Mouse (Mus musculus): ENCODE measurements around the gene Dync1li2. TPM values are rescaled to one million over a fixed set of nuclear protein-coding genes. Genes with fewer than 3 reads are reported as not detected.

Gene Dync1li2
- 29.1 and 29.3 TPM in 2 replicates for polyA plus RNA-seq (2012; ENCODE audit: insufficient read depth, insufficient read length, missing spikeins)

- Histone ChIP-seq H3K27ac (replicated peaks; ENCODE audit: low read depth, low read length) (peak within 1 kb of the TSS; percentile 95), H3K4me1 (ENCODE audit: control insufficient read depth, insufficient read depth, insufficient read length, low read length) (peaks cover 3% of the 10 kb centered on the region), H3K4me3 (ENCODE audit: insufficient read depth, low read depth, low read length) (peak within 1 kb of the TSS; percentile 93)
Observed at GRCm38 (mm10) chr8:104442299-104443124, at the start of gene Dync1li2. Gene Dync1li2, minus strand, starts transcription at chr8:104443047.

- Histone ChIP-seq H3K4me3 (ENCODE audit: insufficient read depth, low read depth, low read length) (no peak overlapping the region), H3K4me1 (ENCODE audit: control insufficient read depth, insufficient read depth, insufficient read length, low read length) (no peaks in the 10 kb centered on the region), H3K27ac (replicated peaks; ENCODE audit: low read depth, low read length) (no peak overlapping the region)
Observed at GRCm38 (mm10) chr8:104479091-104479490, 36.2 kb upstream of the Dync1li2 start.

- Histone ChIP-seq H3K27ac (replicated peaks; ENCODE audit: low read depth, low read length) (no peak overlapping the region), H3K4me3 (ENCODE audit: insufficient read depth, low read depth, low read length) (no peak overlapping the region), H3K4me1 (ENCODE audit: control insufficient read depth, insufficient read depth, insufficient read length, low read length) (no peaks in the 10 kb centered on the region)
Observed at GRCm38 (mm10) chr8:104472465-104472864, 29.6 kb upstream of the Dync1li2 start.

- H3K4me3 ChIP-seq (ENCODE audit: insufficient read depth, low read depth, low read length): no peak overlapping the region
- H3K27ac ChIP-seq (replicated peaks; ENCODE audit: low read depth, low read length): no peak overlapping the region
- no peaks in the 10 kb centered on the region for H3K4me1 ChIP-seq (ENCODE audit: control insufficient read depth, insufficient read depth, insufficient read length, low read length)
Observed at GRCm38 (mm10) chr8:104467463-104467862, 24.6 kb upstream of the Dync1li2 start.

GRCm38 (mm10) chr8:104452177-104452576 is 9.3 kb upstream of the Dync1li2 start:
- Histone ChIP-seq H3K4me1 (ENCODE audit: control insufficient read depth, insufficient read depth, insufficient read length, low read length) (no peaks in the 10 kb centered on the region), H3K27ac (replicated peaks; ENCODE audit: low read depth, low read length) (no peak overlapping the region)

GRCm38 (mm10) chr8:104448796-104449195 is 5.9 kb upstream of the Dync1li2 start:
- H3K27ac ChIP-seq (replicated peaks; ENCODE audit: low read depth, low read length): no peak overlapping the region

More at GRCm38 (mm10) chr8:104452177-104452576, 9.3 kb upstream of the Dync1li2 start:
- H3K4me3 ChIP-seq (ENCODE audit: insufficient read depth, low read depth, low read length): no peak overlapping the region

GRCm38 (mm10) chr8:104446016-104446415 is 3.2 kb upstream of the Dync1li2 start:
- Histone ChIP-seq H3K27ac (replicated peaks; ENCODE audit: low read depth, low read length) (no peak overlapping the region), H3K4me1 (ENCODE audit: control insufficient read depth, insufficient read depth, insufficient read length, low read length) (peaks cover 3% of the 10 kb centered on the region)

More at GRCm38 (mm10) chr8:104448796-104449195, 5.9 kb upstream of the Dync1li2 start:
- H3K4me3 ChIP-seq (ENCODE audit: insufficient read depth, low read depth, low read length): no peak overlapping the region
- no peaks in the 10 kb centered on the region for H3K4me1 ChIP-seq (ENCODE audit: control insufficient read depth, insufficient read depth, insufficient read length, low read length)

GRCm38 (mm10) chr8:104445248-104445647 is 2.4 kb upstream of the Dync1li2 start:
- Histone ChIP-seq H3K27ac (replicated peaks; ENCODE audit: low read depth, low read length) (no peak overlapping the region), H3K4me1 (ENCODE audit: control insufficient read depth, insufficient read depth, insufficient read length, low read length) (peaks cover 3% of the 10 kb centered on the region), H3K4me3 (ENCODE audit: insufficient read depth, low read depth, low read length) (no peak overlapping the region)

More at GRCm38 (mm10) chr8:104446016-104446415, 3.2 kb upstream of the Dync1li2 start:
- H3K4me3 ChIP-seq (ENCODE audit: insufficient read depth, low read depth, low read length): no peak overlapping the region

- Histone ChIP-seq H3K4me3 (ENCODE audit: insufficient read depth, low read depth, low read length) (peak overlapping the region; percentile 93; the same call in 1 of the 2 replicates), H3K27ac (replicated peaks; ENCODE audit: low read depth, low read length) (no peak overlapping the region), H3K4me1 (ENCODE audit: control insufficient read depth, insufficient read depth, insufficient read length, low read length) (peaks cover 3% of the 10 kb centered on the region)
Observed at GRCm38 (mm10) chr8:104443125-104443679, 355 bp upstream of the Dync1li2 start.

GRCm38 (mm10) chr8:104441613-104442012 is 1.2 kb downstream of the Dync1li2 start:
- Histone ChIP-seq H3K4me1 (ENCODE audit: control insufficient read depth, insufficient read depth, insufficient read length, low read length) (peaks cover 4% of the 10 kb centered on the region), H3K4me3 (ENCODE audit: insufficient read depth, low read depth, low read length) (peak overlapping the region; percentile 93), H3K27ac (replicated peaks; ENCODE audit: low read depth, low read length) (peak overlapping the region; percentile 95; the same call in 1 of the 2 replicates)

- Histone ChIP-seq H3K4me1 (ENCODE audit: control insufficient read depth, insufficient read depth, insufficient read length, low read length) (peaks cover 16% of the 10 kb centered on the region), H3K4me3 (ENCODE audit: insufficient read depth, low read depth, low read length) (no peak overlapping the region), H3K27ac (replicated peaks; ENCODE audit: low read depth, low read length) (no peak overlapping the region)
Observed at GRCm38 (mm10) chr8:104439461-104439860, 3.4 kb downstream of the Dync1li2 start.

- Histone ChIP-seq H3K4me3 (ENCODE audit: insufficient read depth, low read depth, low read length) (no peak overlapping the region), H3K4me1 (ENCODE audit: control insufficient read depth, insufficient read depth, insufficient read length, low read length) (peaks cover 16% of the 10 kb centered on the region), H3K27ac (replicated peaks; ENCODE audit: low read depth, low read length) (no peak overlapping the region)
Observed at GRCm38 (mm10) chr8:104437494-104438135, 5.2 kb downstream of the Dync1li2 start.

- H3K4me1 ChIP-seq (ENCODE audit: control insufficient read depth, insufficient read depth, insufficient read length, low read length): peaks cover 16% of the 10 kb centered on the region
- peak overlapping the region; percentile 93 for H3K27ac ChIP-seq (replicated peaks; ENCODE audit: low read depth, low read length)
- H3K4me3 ChIP-seq (ENCODE audit: insufficient read depth, low read depth, low read length): no peak overlapping the region
Observed at GRCm38 (mm10) chr8:104436591-104436990, 6.3 kb downstream of the Dync1li2 start.

- Histone ChIP-seq H3K27ac (replicated peaks; ENCODE audit: low read depth, low read length) (peak overlapping the region; percentile 24; the same call in 1 of the 2 replicates), H3K4me1 (ENCODE audit: control insufficient read depth, insufficient read depth, insufficient read length, low read length) (peaks cover 13% of the 10 kb centered on the region), H3K4me3 (ENCODE audit: insufficient read depth, low read depth, low read length) (no peak overlapping the region)
Observed at GRCm38 (mm10) chr8:104436038-104436437, 6.8 kb downstream of the Dync1li2 start.

GRCm38 (mm10) chr8:104434826-104435354 is 8.0 kb downstream of the Dync1li2 start:
- no peak overlapping the region for H3K27ac ChIP-seq (replicated peaks; ENCODE audit: low read depth, low read length)
- no peak overlapping the region for H3K4me3 ChIP-seq (ENCODE audit: insufficient read depth, low read depth, low read length)
- peaks cover 13% of the 10 kb centered on the region for H3K4me1 ChIP-seq (ENCODE audit: control insufficient read depth, insufficient read depth, insufficient read length, low read length)

All from brown adipose tissue, adult 24 weeks (tissue).